Mouse (Mus musculus): Measurements from ENCODE around the gene Znrd1as. TPM values are rescaled to one million over a fixed set of nuclear protein-coding genes. Genes with fewer than 3 reads are reported as not detected.
A peak's percentile ranks its signal among the peaks of the same experiment; 100 is the strongest.

Gene Znrd1as
- polyA plus RNA-seq, 1 experiment from 2014 or later = 6.1 TPM

GRCm38 (mm10) chr17:36997033-36997735 lies 38.8 kb downstream of the Znrd1as start:
- no peaks in the 10 kb centered on the region for H3K9me3 ChIP-seq (ENCODE audit: control insufficient read depth, low read length)
- H3K4me3 ChIP-seq (replicated peaks; ENCODE audit: low read depth, low read length) = no peak overlapping the region
- no peak overlapping the region for H3K4me2 ChIP-seq (ENCODE audit: low read length)
- H3K9ac ChIP-seq (replicated peaks; ENCODE audit: low read length) = no peak overlapping the region
- 28% methylated on average over 7 of the region's 7 CpGs for WGBS
- no peak overlapping the region for H3K27ac ChIP-seq (replicated peaks; ENCODE audit: low read depth, low read length)
- H3K27me3 ChIP-seq (ENCODE audit: control insufficient read depth, insufficient read depth, low read length) = no peaks in the 10 kb centered on the region
- no peak for ATAC-seq (ENCODE audit: low FRiP score, low TSS enrichment)
- no peaks in the 10 kb centered on the region for H3K36me3 ChIP-seq (ENCODE audit: control insufficient read depth, insufficient read depth, low read length)
- peak; percentile 91 for DNase-seq
- H3K4me1 ChIP-seq (ENCODE audit: control insufficient read depth, insufficient read depth, low read length) = no peaks in the 10 kb centered on the region

GRCm38 (mm10) chr17:36998477-36998876 lies 40.1 kb downstream of the Znrd1as start:
- no peaks in the 10 kb centered on the region for H3K36me3 ChIP-seq (ENCODE audit: control insufficient read depth, insufficient read depth, low read length)
- WGBS = 83% methylated on average over 2 of the region's 2 CpGs
- H3K27me3 ChIP-seq (ENCODE audit: control insufficient read depth, insufficient read depth, low read length) = no peaks in the 10 kb centered on the region
- no peak overlapping the region for H3K4me3 ChIP-seq (replicated peaks; ENCODE audit: low read depth, low read length)
- no peaks in the 10 kb centered on the region for H3K9me3 ChIP-seq (ENCODE audit: control insufficient read depth, low read length)
- ATAC-seq (ENCODE audit: low FRiP score, low TSS enrichment) = no peak
- DNase-seq = no peak
- H3K27ac ChIP-seq (replicated peaks; ENCODE audit: low read depth, low read length) = no peak overlapping the region
- H3K4me2 ChIP-seq (ENCODE audit: low read length) = no peak overlapping the region
- no peak overlapping the region for H3K9ac ChIP-seq (replicated peaks; ENCODE audit: low read length)
- H3K4me1 ChIP-seq (ENCODE audit: control insufficient read depth, insufficient read depth, low read length) = no peaks in the 10 kb centered on the region

GRCm38 (mm10) chr17:37000863-37001262 lies 42.5 kb downstream of the Znrd1as start, which contains the start of gene Zfp57:
Zfp57 (plus strand) TSS chr17:37001163.
- Histone ChIP-seq H3K27me3 (ENCODE audit: control insufficient read depth, insufficient read depth, low read length) (no peaks in the 10 kb centered on the region), H3K4me2 (ENCODE audit: low read length) (peak within 1 kb of the TSS; percentile 57), H3K36me3 (ENCODE audit: control insufficient read depth, insufficient read depth, low read length) (peaks cover 11% of the 10 kb centered on the region), H3K27ac (replicated peaks; ENCODE audit: low read depth, low read length) (peak within 1 kb of the TSS; percentile 95; the same call in 1 of the 2 replicates), H3K9me3 (ENCODE audit: control insufficient read depth, low read length) (no peaks in the 10 kb centered on the region), H3K4me3 (replicated peaks; ENCODE audit: low read depth, low read length) (peak within 1 kb of the TSS; percentile 78), H3K4me1 (ENCODE audit: control insufficient read depth, insufficient read depth, low read length) (peaks cover 8% of the 10 kb centered on the region; the same call in 1 of the 2 replicates), H3K9ac (replicated peaks; ENCODE audit: low read length) (0 out of 2 replicates have a peak within 1 kb of the TSS, but pooled peaks have one; percentile 98)
- WGBS = 96% methylated on average over 7 of the region's 7 CpGs
- ATAC-seq (ENCODE audit: low FRiP score, low TSS enrichment) = no peak
- DNase-seq = no peak

- no peaks in the 10 kb centered on the region for H3K27me3 ChIP-seq (ENCODE audit: control insufficient read depth, insufficient read depth, low read length)
- H3K27ac ChIP-seq (replicated peaks; ENCODE audit: low read depth, low read length) = peak overlapping the region; percentile 95
- ATAC-seq (ENCODE audit: low FRiP score, low TSS enrichment) (peak; percentile 86), DNase-seq (peak; percentile 90)
- no peaks in the 10 kb centered on the region for H3K9me3 ChIP-seq (ENCODE audit: control insufficient read depth, low read length)
- peak overlapping the region; percentile 98 for H3K9ac ChIP-seq (replicated peaks; ENCODE audit: low read length)
- peaks cover 28% of the 10 kb centered on the region for H3K36me3 ChIP-seq (ENCODE audit: control insufficient read depth, insufficient read depth, low read length)
- under 1% methylated on average over 49 of the region's 49 CpGs for WGBS
- peak overlapping the region; percentile 78 for H3K4me3 ChIP-seq (replicated peaks; ENCODE audit: low read depth, low read length)
- H3K4me2 ChIP-seq (ENCODE audit: low read length) = peak overlapping the region; percentile 57
- H3K4me1 ChIP-seq (ENCODE audit: control insufficient read depth, insufficient read depth, low read length) = peaks cover 8% of the 10 kb centered on the region; the same call in 1 of the 2 replicates
Observed at GRCm38 (mm10) chr17:37002364-37003330, 44.3 kb downstream of the Znrd1as start.

- 23% methylated on average over 4 of the region's 4 CpGs for WGBS
- DNase-seq (peak; percentile 70), ATAC-seq (ENCODE audit: low FRiP score, low TSS enrichment) (no peak)
Observed at GRCm38 (mm10) chr17:37003366-37003765, 45.0 kb downstream of the Znrd1as start.

GRCm38 (mm10) chr17:37008161-37008560 lies 49.8 kb downstream of the Znrd1as start:
- Histone ChIP-seq H3K9me3 (ENCODE audit: control insufficient read depth, low read length) (no peaks in the 10 kb centered on the region), H3K27ac (replicated peaks; ENCODE audit: low read depth, low read length) (no peak overlapping the region), H3K4me2 (ENCODE audit: low read length) (no peak overlapping the region), H3K4me3 (replicated peaks; ENCODE audit: low read depth, low read length) (no peak overlapping the region), H3K36me3 (ENCODE audit: control insufficient read depth, insufficient read depth, low read length) (peaks cover 75% of the 10 kb centered on the region), H3K27me3 (ENCODE audit: control insufficient read depth, insufficient read depth, low read length) (no peaks in the 10 kb centered on the region), H3K9ac (replicated peaks; ENCODE audit: low read length) (no peak overlapping the region), H3K4me1 (ENCODE audit: control insufficient read depth, insufficient read depth, low read length) (peaks cover 10% of the 10 kb centered on the region; the same call in 1 of the 2 replicates)
- ATAC-seq (ENCODE audit: low FRiP score, low TSS enrichment) (no peak), DNase-seq (no peak)
- WGBS = 96% methylated on average over 6 of the region's 6 CpGs

More at GRCm38 (mm10) chr17:37003366-37003765, 45.0 kb downstream of the Znrd1as start:
- Histone ChIP-seq H3K4me3 (replicated peaks; ENCODE audit: low read depth, low read length) (peak overlapping the region; percentile 78), H3K27me3 (ENCODE audit: control insufficient read depth, insufficient read depth, low read length) (no peaks in the 10 kb centered on the region), H3K36me3 (ENCODE audit: control insufficient read depth, insufficient read depth, low read length) (peaks cover 35% of the 10 kb centered on the region), H3K9ac (replicated peaks; ENCODE audit: low read length) (peak overlapping the region; percentile 98), H3K9me3 (ENCODE audit: control insufficient read depth, low read length) (no peaks in the 10 kb centered on the region), H3K4me2 (ENCODE audit: low read length) (peak overlapping the region; percentile 57), H3K27ac (replicated peaks; ENCODE audit: low read depth, low read length) (peak overlapping the region; percentile 95), H3K4me1 (ENCODE audit: control insufficient read depth, insufficient read depth, low read length) (peaks cover 8% of the 10 kb centered on the region; the same call in 1 of the 2 replicates)

- DNase-seq = no peak
- no peaks in the 10 kb centered on the region for H3K9me3 ChIP-seq (ENCODE audit: control insufficient read depth, low read length)
- H3K4me2 ChIP-seq (ENCODE audit: low read length) = no peak overlapping the region
- ATAC-seq (ENCODE audit: low FRiP score, low TSS enrichment) = no peak
- no peak overlapping the region for H3K27ac ChIP-seq (replicated peaks; ENCODE audit: low read depth, low read length)
- no peaks in the 10 kb centered on the region for H3K27me3 ChIP-seq (ENCODE audit: control insufficient read depth, insufficient read depth, low read length)
- no peak overlapping the region for H3K4me3 ChIP-seq (replicated peaks; ENCODE audit: low read depth, low read length)
- peaks cover 6% of the 10 kb centered on the region; the same call in 1 of the 2 replicates for H3K4me1 ChIP-seq (ENCODE audit: control insufficient read depth, insufficient read depth, low read length)
- H3K36me3 ChIP-seq (ENCODE audit: control insufficient read depth, insufficient read depth, low read length) = peaks cover 74% of the 10 kb centered on the region
- H3K9ac ChIP-seq (replicated peaks; ENCODE audit: low read length) = no peak overlapping the region
- WGBS = 96% methylated on average over 17 of the region's 17 CpGs
Observed at GRCm38 (mm10) chr17:37009460-37010042, 51.2 kb downstream of the Znrd1as start.

- no peak overlapping the region for H3K9ac ChIP-seq (replicated peaks; ENCODE audit: low read length)
- H3K4me2 ChIP-seq (ENCODE audit: low read length) = no peak overlapping the region
- WGBS = 83% methylated on average over 3 of the region's 3 CpGs
- no peak overlapping the region for H3K27ac ChIP-seq (replicated peaks; ENCODE audit: low read depth, low read length)
- H3K9me3 ChIP-seq (ENCODE audit: control insufficient read depth, low read length) = no peaks in the 10 kb centered on the region
- no peaks in the 10 kb centered on the region for H3K27me3 ChIP-seq (ENCODE audit: control insufficient read depth, insufficient read depth, low read length)
- H3K36me3 ChIP-seq (ENCODE audit: control insufficient read depth, insufficient read depth, low read length) = peaks cover 57% of the 10 kb centered on the region
- DNase-seq = no peak
- H3K4me1 ChIP-seq (ENCODE audit: control insufficient read depth, insufficient read depth, low read length) = 0 out of 2 replicates have a peak, but pooled peaks cover 2% of the 10 kb centered on the region
- no peak overlapping the region for H3K4me3 ChIP-seq (replicated peaks; ENCODE audit: low read depth, low read length)
- no peak for ATAC-seq (ENCODE audit: low FRiP score, low TSS enrichment)
Observed at GRCm38 (mm10) chr17:37011719-37012118, 53.3 kb downstream of the Znrd1as start.

Data from midbrain, embryonic 14.5 days (tissue).